In genomic region chr13:43733061-43733460, GRCm38 (mm10) we compare ENCODE assay signal across 18 mouse cellular contexts. TPM values are rescaled to one million over a fixed set of nuclear protein-coding genes. Genes with fewer than 3 reads are reported as not detected.
DNase-seq lines count a peak whose midpoint lies in the region; ATAC-seq and TF ChIP-seq lines count a peak whose summit lies in the region.
"Had no signal": no experiment of that assay in that cellular context is flagged by ENCODE, and none has a peak within 500 bp of the region (broad histone marks: within the 10 kb centered on the region; RNA-seq: fewer than 3 reads in every experiment).

No protein-coding gene starts in this region.

- H3K4me2 ChIP-seq in lung, embryonic 16.5 days (ENCODE audit: low read depth, low read length) = no peak overlapping the region
- no peak overlapping the region for H3K4me2 ChIP-seq in hindbrain, embryonic 16.5 days (ENCODE audit: low read length)
- H3K4me2 ChIP-seq: forebrain, embryonic 12.5 days had no signal

- H3K36me3 ChIP-seq in lung, embryonic 16.5 days (ENCODE audit: control insufficient read depth, insufficient read depth, low read length) = no peaks in the 10 kb centered on the region
- no peaks in the 10 kb centered on the region for H3K36me3 ChIP-seq in hindbrain, embryonic 16.5 days (ENCODE audit: control insufficient read depth, insufficient read depth, low read length)
- H3K36me3 ChIP-seq: forebrain, embryonic 12.5 days; heart, embryonic 10.5 days had no signal

- H3K4me1 ChIP-seq in lung, embryonic 16.5 days (replicated peaks; ENCODE audit: control insufficient read depth, insufficient read depth, low read length) = no peaks in the 10 kb centered on the region; the same call in 1 of the 2 replicates
- no peaks in the 10 kb centered on the region for H3K4me1 ChIP-seq in lung, adult 2 months (ENCODE audit: control insufficient read depth, insufficient read depth, low read length)
- peaks cover 4% of the 10 kb centered on the region; the same call in 1 of the 2 replicates for H3K4me1 ChIP-seq in hindbrain, embryonic 16.5 days (ENCODE audit: control insufficient read depth, insufficient read depth, low read depth, low read length)
- H3K4me1 ChIP-seq: forebrain, embryonic 12.5 days; heart, embryonic 10.5 days had no signal

- H3K27ac ChIP-seq in lung, embryonic 16.5 days (ENCODE audit: low read length) = no peak overlapping the region; the same call in 1 of the 2 replicates
- H3K27ac ChIP-seq in hindbrain, embryonic 16.5 days (ENCODE audit: low read depth, low read length) = no peak overlapping the region
- H3K27ac ChIP-seq: forebrain, embryonic 12.5 days; heart, embryonic 10.5 days; macrophage had no signal

- DNase-seq in lung, adult 2 months = no peak
- peak; percentile 89 for DNase-seq in cerebellum, adult 9-11 months
- DNase-seq in spleen, postnatal 10 days (ENCODE audit: low spot score in 2 of 2) = no peak
- no peak for DNase-seq in heart, postnatal 36 days
- DNase-seq: B cell, adult 2 months; gastrocnemius, postnatal 25 days; kidney, adult 11 months; kidney, postnatal 10 days; liver; midbrain, embryonic 14.5 days; thymus, postnatal 36 days had no signal

- no peak overlapping the region for H3K9ac ChIP-seq in lung, embryonic 16.5 days (ENCODE audit: low read length)
- H3K9ac ChIP-seq in hindbrain, embryonic 16.5 days (ENCODE audit: low read depth, low read length) = no peak overlapping the region
- H3K9ac ChIP-seq: forebrain, embryonic 12.5 days had no signal

- no peaks in the 10 kb centered on the region for H3K27me3 ChIP-seq in lung, embryonic 16.5 days (ENCODE audit: control insufficient read depth, insufficient read depth, low read depth, low read length)
- no peaks in the 10 kb centered on the region for H3K27me3 ChIP-seq in hindbrain, embryonic 16.5 days (replicated peaks; ENCODE audit: control insufficient read depth, insufficient read depth, low read length)

- no peaks in the 10 kb centered on the region for H3K9me3 ChIP-seq in lung, embryonic 16.5 days (ENCODE audit: control insufficient read depth, low read length)
- no peaks in the 10 kb centered on the region for H3K9me3 ChIP-seq in hindbrain, embryonic 16.5 days (ENCODE audit: control insufficient read depth, low read length)
- H3K9me3 ChIP-seq: forebrain, embryonic 12.5 days; heart, embryonic 10.5 days had no signal

- WGBS in lung, embryonic 16.5 days = 42% methylated on average over 10 of the region's 10 CpGs
- 65% methylated on average over 10 of the region's 10 CpGs for WGBS in lung, adult 2 months
- 45% methylated on average over 10 of the region's 10 CpGs for WGBS in hindbrain, embryonic 16.5 days

- no peak overlapping the region for H3K4me3 ChIP-seq in lung, embryonic 16.5 days (ENCODE audit: low read length)
- H3K4me3 ChIP-seq in lung, adult 2 months (replicated peaks; ENCODE audit: extremely low read depth, low read depth, low read length) = no peak overlapping the region
- H3K4me3 ChIP-seq in hindbrain, embryonic 16.5 days (ENCODE audit: low read length) = no peak overlapping the region
- H3K4me3 ChIP-seq: forebrain, embryonic 12.5 days; heart, embryonic 10.5 days had no signal

- ATAC-seq in lung, embryonic 16.5 days (ENCODE audit: low read depth) = peak; percentile 94
- peak; percentile 80 for ATAC-seq in cerebellum, adult (ENCODE audit: insufficient number of reproducible peaks, low FRiP score, low TSS enrichment)
- ATAC-seq in hindbrain, embryonic 16.5 days = peak; percentile 72
- ATAC-seq: Patski had no signal

- intact Hi-C loops in heart, postnatal 36 days (cut with DNase I) = no loop called here

- TF ChIP-seq POLR2A in lung, adult 2 months (IDR thresholded peaks at IDR 0.05; ENCODE audit: borderline replicate concordance, extremely low read depth, low read depth, low read length) = no peak

- TF ChIP-seq CTCF in lung, adult 2 months (IDR thresholded peaks at IDR 0.05; ENCODE audit: insufficient read depth, low read length) = no peak

RNA-seq across cellular contexts. Expression of gene Cd83, which starts 51.5 kb away (rescaled TPM):
- 12.3 and 14.1 TPM in 2 replicates for polyA plus RNA-seq in lung, embryonic 16.5 days (2015; fragmentation: Nextera tagmentation; extraction: Ambion mirVana)
- polyA plus RNA-seq in lung, adult 2 months (2012; rRNA removed) = 6.9 and 7.5 TPM in 2 replicates
- 33.9 and 36.4 TPM in 2 replicates for polyA plus RNA-seq in hindbrain, embryonic 16.5 days (2015; fragmentation: Nextera tagmentation; extraction: Ambion mirVana)
- total RNA-seq in heart, postnatal 36 days (2021) = 1 to 10 TPM; 4.1 to 4.5 TPM
- polyA plus RNA-seq: Patski had no signal
